Mouse (Mus musculus) MEL (cell line): ENCODE results near the gene Rap1b. TPM values are rescaled to one million over a fixed set of nuclear protein-coding genes. Genes with fewer than 3 reads are reported as not detected.

Experiments
- DNase-seq: peaks from one replicate; pipeline ENCODE4 v3.0.0; 2011; ENCODE audit warnings: low read depth, low spot score
- H3K27ac ChIP-seq: 2 replicates; pipeline ENCODE4 v1.5.1; 2012; ENCODE audit warnings: low read depth, mild to moderate bottlenecking, control low read depth, low read length, moderate library complexity; ENCODE audit not compliant: control insufficient read depth
- H3K27me3 ChIP-seq, 2 experiments: fragments of 150-350 bp in 1 of 2; sonication (generic) in 1 of 2; 2 replicates each; pipeline ENCODE4 v1.6.1; 2012; ENCODE audit warnings: low read length in 2 of 2, mild to moderate bottlenecking in 2 of 2, improper control_type of control experiment in 1 of 2, moderate library complexity in 1 of 2; ENCODE audit not compliant: insufficient read depth in 2 of 2, control insufficient read depth in 1 of 2
- H3K36me3 ChIP-seq, 2 experiments: 2 replicates each; pipeline ENCODE4 v1.6.1; 2012 to 2014; ENCODE audit warnings: low read length in 2 of 2, improper control_type of control experiment in 1 of 2, inconsistent platforms in 1 of 2, mild to moderate bottlenecking in 1 of 2; ENCODE audit not compliant: insufficient read depth in 2 of 2, control insufficient read depth in 1 of 2
- H3K4me1 ChIP-seq, 2 experiments: fragments of 150-350 bp in 1 of 2; sonication (generic) in 1 of 2; 2 replicates each; pipeline ENCODE4 v1.6.1; 2012; ENCODE audit warnings: low read length in 2 of 2, improper control_type of control experiment in 1 of 2, mild to moderate bottlenecking in 1 of 2; ENCODE audit not compliant: insufficient read depth in 2 of 2, control insufficient read depth in 1 of 2
- H3K4me3 ChIP-seq, 2 experiments: fragments of 150-350 bp in 1 of 2; sonication (generic) in 1 of 2; 2 replicates each; pipeline ENCODE4 v1.5.1; 2012; ENCODE audit warnings: low read depth in 2 of 2, low read length in 2 of 2, mild to moderate bottlenecking in 2 of 2, moderate library complexity in 2 of 2, control low read depth in 1 of 2, improper control_type of control experiment in 1 of 2; ENCODE audit not compliant: control insufficient read depth in 1 of 2, insufficient read depth in 1 of 2
- H3K79me2 ChIP-seq: 2 replicates; pipeline ENCODE4 v1.6.1; 2012; ENCODE audit warnings: mild to moderate bottlenecking, low read length, moderate library complexity; ENCODE audit not compliant: control insufficient read depth, poor library complexity, insufficient read depth
- H3K9ac ChIP-seq: 2 replicates; pipeline ENCODE4 v1.6.1; 2012; ENCODE audit warnings: low read depth, mild to moderate bottlenecking, control low read depth, low read length, moderate library complexity; ENCODE audit not compliant: control insufficient read depth, poor library complexity, severe bottlenecking
- H3K9me3 ChIP-seq: fragments of 150-350 bp; sonication (generic); replicated peaks from 2 replicates; pipeline ENCODE4 v1.6.1; 2012; ENCODE audit warnings: mild to moderate bottlenecking, low read length, improper control_type of control experiment, moderate library complexity; ENCODE audit not compliant: insufficient read depth
- BHLHE40 ChIP-seq: IDR thresholded peaks from 2 replicates; pipeline ENCODE4 v1.6.1; 2012; ENCODE audit warnings: low read depth, mild to moderate bottlenecking, inconsistent platforms, low read length, improper control_type of control experiment, borderline replicate concordance
- CHD1 ChIP-seq: IDR thresholded peaks from 2 replicates; pipeline ENCODE4 v1.6.1; 2012; ENCODE audit warnings: low read depth, mild to moderate bottlenecking, inconsistent platforms, low read length, improper control_type of control experiment
- CHD2 ChIP-seq: IDR thresholded peaks from 2 replicates; pipeline ENCODE4 v1.6.1; 2011; ENCODE audit warnings: low read length, improper control_type of control experiment
- CTCF ChIP-seq, 3 experiments: IDR thresholded peaks in 2 of 3; conservative IDR thresholded peaks in 1 of 3; 2 replicates each; pipeline ENCODE4 v1.5.1; 2011 to 2012; ENCODE audit warnings: low read length in 3 of 3, low read depth in 2 of 3, mild to moderate bottlenecking in 2 of 3, improper control_type of control experiment in 1 of 3, inconsistent platforms in 1 of 3, mixed read lengths in 1 of 3, moderate library complexity in 1 of 3; ENCODE audit not compliant: control insufficient read depth in 1 of 3, insufficient read depth in 1 of 3, poor library complexity in 1 of 3, severe bottlenecking in 1 of 3
- ELF1 ChIP-seq: IDR thresholded peaks from 2 replicates; pipeline ENCODE4 v1.6.1; 2014; ENCODE audit warnings: low read depth, mild to moderate bottlenecking, inconsistent platforms, low read length, improper control_type of control experiment, moderate library complexity
- EP300 ChIP-seq, 2 experiments: IDR thresholded peaks; 2 replicates each; pipeline ENCODE4 v1.6.1; 2011; ENCODE audit warnings: improper control_type of control experiment in 2 of 2, low read length in 2 of 2, low read depth in 1 of 2, mild to moderate bottlenecking in 1 of 2
- KAT2A ChIP-seq: conservative IDR thresholded peaks from 2 replicates; pipeline ENCODE4 v1.6.1; 2012; ENCODE audit warnings: low read depth, low read length, improper control_type of control experiment, inconsistent platforms
- MAFK ChIP-seq: IDR thresholded peaks from 2 replicates; pipeline ENCODE4 v1.6.1; 2011; ENCODE audit warnings: low read depth, mild to moderate bottlenecking, low read length, improper control_type of control experiment, borderline replicate concordance
- MAX ChIP-seq: IDR thresholded peaks from 2 replicates; pipeline ENCODE4 v1.6.1; 2011; ENCODE audit warnings: low read length, improper control_type of control experiment
- MEF2A ChIP-seq: IDR thresholded peaks from 2 replicates; pipeline ENCODE4 v1.6.1; 2014; ENCODE audit warnings: low read depth, mild to moderate bottlenecking, inconsistent platforms, low read length, improper control_type of control experiment; ENCODE audit not compliant: poor library complexity, insufficient replicate concordance, severe bottlenecking; ENCODE audit errors: extremely low read depth
- NELFE ChIP-seq: IDR thresholded peaks from 2 replicates; pipeline ENCODE4 v1.6.1; 2011; ENCODE audit warnings: low read depth, low read length, improper control_type of control experiment
- POLR2A ChIP-seq, 2 experiments: IDR thresholded peaks; 2 replicates each; pipeline ENCODE4 v1.6.1; 2011 to 2012; ENCODE audit warnings: low read length in 2 of 2, mild to moderate bottlenecking in 2 of 2, control low read depth in 1 of 2, improper control_type of control experiment in 1 of 2, low read depth in 1 of 2, moderate library complexity in 1 of 2; ENCODE audit not compliant: control insufficient read depth in 1 of 2, insufficient read depth in 1 of 2, poor library complexity in 1 of 2
- POLR2AphosphoS2 ChIP-seq: IDR thresholded peaks from 2 replicates; pipeline ENCODE4 v1.6.1; 2011; ENCODE audit warnings: low read length, improper control_type of control experiment
- POLR2AphosphoS5 ChIP-seq: IDR thresholded peaks from 2 replicates; pipeline ENCODE4 v1.6.1; 2012; ENCODE audit warnings: low read depth, borderline replicate concordance, mild to moderate bottlenecking, inconsistent platforms, low read length, moderate library complexity, mixed read lengths
- RAD21 ChIP-seq: IDR thresholded peaks from 2 replicates; pipeline ENCODE4 v1.6.1; 2011; ENCODE audit warnings: mild to moderate bottlenecking, low read depth, low read length, improper control_type of control experiment
- RCOR1 ChIP-seq: IDR thresholded peaks from 2 replicates; pipeline ENCODE4 v1.6.1; 2012; ENCODE audit warnings: low read depth, mild to moderate bottlenecking, inconsistent platforms, low read length, improper control_type of control experiment
- TAL1 ChIP-seq: IDR thresholded peaks from 2 replicates; pipeline ENCODE4 v1.6.1; 2012; ENCODE audit warnings: mild to moderate bottlenecking, inconsistent platforms, low read length, moderate library complexity, mixed read lengths
- TCF12 ChIP-seq: IDR thresholded peaks from 2 replicates; pipeline ENCODE4 v1.6.1; 2014; ENCODE audit warnings: low read depth, mild to moderate bottlenecking, inconsistent platforms, low read length, improper control_type of control experiment, moderate library complexity
- USF1 ChIP-seq: IDR thresholded peaks from 2 replicates; pipeline ENCODE4 v1.6.1; 2014; ENCODE audit warnings: low read depth, mild to moderate bottlenecking, inconsistent platforms, low read length, improper control_type of control experiment, moderate library complexity
- ZC3H11A ChIP-seq: IDR thresholded peaks from 2 replicates; pipeline ENCODE4 v1.6.1; 2012; ENCODE audit warnings: low read depth, mild to moderate bottlenecking, inconsistent platforms, low read length, improper control_type of control experiment
- ZKSCAN1 ChIP-seq: IDR thresholded peaks from 2 replicates; pipeline ENCODE4 v1.6.1; 2012; ENCODE audit warnings: low read depth, mild to moderate bottlenecking, inconsistent platforms, low read length, improper control_type of control experiment, moderate library complexity
- ZMIZ1 ChIP-seq: IDR thresholded peaks from 2 replicates; pipeline ENCODE4 v1.6.1; 2012; ENCODE audit warnings: low read depth, mild to moderate bottlenecking, inconsistent platforms, low read length, improper control_type of control experiment, moderate library complexity
- ZNF384 ChIP-seq: IDR thresholded peaks from 2 replicates; pipeline ENCODE4 v1.6.1; 2012; ENCODE audit warnings: low read depth, mild to moderate bottlenecking, inconsistent platforms, low read length, improper control_type of control experiment
- polyA plus RNA-seq, 2 experiments: library from polyadenylated mRNA; stranded (reverse) in 1 of 2; unstranded in 1 of 2; fragments of >175 nt in 1 of 2; fragments of >200 nt in 1 of 2; gene quantifications; 2 replicates each; pipeline versions ENCODE4 v1.2.1 to v1.2.4; 2012; ENCODE audit warnings: low replicate concordance in 2 of 2, low read depth in 1 of 2; ENCODE audit not compliant: insufficient read length in 2 of 2, insufficient read depth in 1 of 2, missing spikeins in 1 of 2
- total RNA-seq: library from RNA; depleted of rRNA; stranded (reverse); fragments of 300-350 nt; gene quantifications from 2 replicates; pipeline ENCODE4 v1.2.3, GENCODE M21; 2012

Gene Rap1b
- total and polyA plus RNA-seq, 3 experiments: 42.3 to 89.1 (median 83.3) TPM

- DNase-seq: no peak
- Histone ChIP-seq H3K27me3 (no peaks in the 10 kb centered on the region), H3K27ac (no peak overlapping the region), H3K79me2 (peaks cover 89% of the 10 kb centered on the region), H3K9ac (no peak overlapping the region), H3K4me1 (peaks cover 15 to 18% of the 10 kb centered on the region in 2 experiments), H3K36me3 (peaks cover 0 to 25% of the 10 kb centered on the region in 2 experiments; a peak in 3 of 4 replicates), H3K4me3 (no peak overlapping the region), H3K9me3 (no peaks in the 10 kb centered on the region)
- no peak for TF ChIP-seq MAX
- no peak for TF ChIP-seq ZC3H11A
- TF ChIP-seq ZKSCAN1: no peak
- no peak for TF ChIP-seq CHD1
- TF ChIP-seq USF1: no peak
- TF ChIP-seq POLR2AphosphoS5: no peak
- no peak for TF ChIP-seq ELF1
- no peak for TF ChIP-seq POLR2AphosphoS2
- TF ChIP-seq TCF12: no peak
- TF ChIP-seq EP300 (IDR thresholded peaks at IDR 0.05; ENCODE audit: low read depth in 1 of 2, low read length in 2 of 2): no peak
- no peak for TF ChIP-seq CTCF (IDR thresholded peaks at IDR 0.05 in 2 of 3, conservative IDR thresholded peaks at IDR 0.05 in 1 of 3; ENCODE audit: control insufficient read depth in 1 of 3, insufficient read depth in 1 of 3, low read depth in 2 of 3, low read length in 3 of 3, poor library complexity in 1 of 3, severe bottlenecking in 1 of 3)
- no peak for TF ChIP-seq CHD2
- no peak for TF ChIP-seq MEF2A
- no peak for TF ChIP-seq RAD21
- TF ChIP-seq KAT2A: no peak
- no peak for TF ChIP-seq ZMIZ1
- no peak for TF ChIP-seq NELFE
- no peak for TF ChIP-seq TAL1
These were observed 15.0 kb downstream of the Rap1b start for GRCm38 (mm10) chr10:117830797-117831196.

GRCm38 (mm10) chr10:117829472-117830155 is 16.2 kb downstream of the Rap1b start:
- H3K4me1 ChIP-seq: peaks cover 15 to 18% of the 10 kb centered on the region in 2 experiments
- peaks cover 0 to 25% of the 10 kb centered on the region in 2 experiments; a peak in 3 of 4 replicates for H3K36me3 ChIP-seq
- no peaks in the 10 kb centered on the region for H3K27me3 ChIP-seq
- H3K27ac ChIP-seq: peak overlapping the region; percentile 25
- no peak for DNase-seq
- H3K9ac ChIP-seq: no peak overlapping the region
- no peak for TF ChIP-seq MAFK
- no peak for TF ChIP-seq BHLHE40
- no peak for TF ChIP-seq POLR2A (IDR thresholded peaks at IDR 0.05; ENCODE audit: control insufficient read depth in 1 of 2, insufficient read depth in 1 of 2, low read depth in 1 of 2, low read length in 2 of 2, poor library complexity in 1 of 2)
- no peak for TF ChIP-seq CHD1
- TF ChIP-seq ZNF384: no peak
- no peak for TF ChIP-seq RCOR1
- no peak overlapping the region for H3K4me3 ChIP-seq
- peaks cover 88% of the 10 kb centered on the region for H3K79me2 ChIP-seq
- no peaks in the 10 kb centered on the region for H3K9me3 ChIP-seq
